ENCODE assay signal across 8 mouse cellular contexts in the genomic region with DNA sequence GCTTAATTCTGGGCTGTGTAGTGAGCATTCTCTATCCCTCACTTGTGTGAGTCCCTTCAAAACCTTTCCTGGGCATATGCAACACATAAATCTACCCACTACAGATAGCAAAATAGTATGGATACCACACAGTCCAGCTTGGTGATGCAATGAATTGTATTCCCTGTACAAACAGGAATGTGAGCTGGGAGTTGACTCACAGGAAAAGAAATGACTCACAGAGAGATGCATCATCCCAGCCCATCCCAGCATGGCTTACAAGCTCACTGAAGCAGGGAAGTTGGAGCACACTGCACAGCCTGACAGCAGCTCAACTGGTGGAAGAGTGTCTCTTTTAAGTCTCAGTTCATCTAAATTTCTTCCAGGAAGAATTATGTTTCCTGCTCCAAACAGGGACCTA.
A peak's percentile ranks its signal among the peaks of the same experiment; 100 is the strongest.
DNase-seq lines count a peak whose midpoint lies in the region; ATAC-seq and TF ChIP-seq lines count a peak whose summit lies in the region.
"Not testable (repeated sequence)": the region's sequence is repeated elsewhere in the genome, so short reads cannot be mapped to it uniquely, and the experiment has no call there.

No protein-coding gene starts in this region.

- DNase-seq in 416B (ENCODE audit: low read depth) = peak; percentile 4
- DNase-seq in adrenal gland, adult 8-10 months = peak; percentile 33
- DNase-seq in heart, postnatal 0 days (ENCODE audit: low spot score) = peak; percentile 39
- DNase-seq in kidney, postnatal 10 days = peak; percentile 6
- peak; percentile 7 for DNase-seq in left cerebral cortex, adult 11 months (ENCODE audit: low spot score)
- DNase-seq in lung, postnatal 0 days (ENCODE audit: low spot score) = peak; percentile 39

- TF ChIP-seq CTCF in heart, postnatal 0 days (IDR thresholded peaks at IDR 0.05; ENCODE audit: low read depth); lung, postnatal 0 days (IDR thresholded peaks at IDR 0.05): not testable (repeated sequence)

- not testable (repeated sequence) for H3K27ac ChIP-seq in heart, postnatal 0 days (ENCODE audit: low read depth); lung, postnatal 0 days (ENCODE audit: low read length)
- H3K27ac ChIP-seq in stomach, embryonic 15.5 days = peak overlapping the region; percentile 35; the same call in 1 of the 2 replicates

- not testable (repeated sequence) for H3K4me2 ChIP-seq in heart, postnatal 0 days (ENCODE audit: low read depth, low read length); lung, postnatal 0 days (replicated peaks; ENCODE audit: low read depth, low read length); stomach, embryonic 15.5 days

- H3K9ac ChIP-seq in heart, postnatal 0 days (replicated peaks; ENCODE audit: low read depth, low read length); lung, postnatal 0 days (replicated peaks; ENCODE audit: low read depth); stomach, embryonic 15.5 days: not testable (repeated sequence)

- TF ChIP-seq EP300 in heart, postnatal 0 days (IDR thresholded peaks at IDR 0.05; ENCODE audit: low read depth) = not testable (repeated sequence)
- TF ChIP-seq EP300 in lung, postnatal 0 days (IDR thresholded peaks at IDR 0.05) = 0 out of 2 replicates have a peak, but pooled peaks have one; percentile 18

- not testable (repeated sequence) for H3K36me3 ChIP-seq in heart, postnatal 0 days (replicated peaks; ENCODE audit: control insufficient read depth, insufficient read depth, low read length); lung, postnatal 0 days (ENCODE audit: insufficient read depth, low read length); stomach, embryonic 15.5 days

- H3K27me3 ChIP-seq in heart, postnatal 0 days (ENCODE audit: control insufficient read depth, insufficient read depth, low read length); lung, postnatal 0 days (replicated peaks; ENCODE audit: insufficient read depth, low read length); stomach, embryonic 15.5 days (replicated peaks): not testable (repeated sequence)

- not testable (repeated sequence) for H3K4me3 ChIP-seq in heart, postnatal 0 days (ENCODE audit: low read depth, low read length); lung, postnatal 0 days (ENCODE audit: low read depth, low read length); stomach, embryonic 15.5 days (replicated peaks)

- peak; percentile 95 for ATAC-seq in frontal cortex, adult (ENCODE audit: low TSS enrichment)
- peak; percentile 68 for ATAC-seq in heart, postnatal 0 days (ENCODE audit: insufficient read depth, low read depth)
- ATAC-seq in lung, postnatal 0 days = peak; percentile 80
- not testable (repeated sequence) for ATAC-seq in stomach, embryonic 15.5 days (ENCODE audit: insufficient read depth, low FRiP score, low read depth)

- H3K9me3 ChIP-seq in heart, postnatal 0 days (replicated peaks; ENCODE audit: control insufficient read depth, low read length); lung, postnatal 0 days (ENCODE audit: low read length); stomach, embryonic 15.5 days: not testable (repeated sequence)

- not testable (repeated sequence) for H3K4me1 ChIP-seq in heart, postnatal 0 days (ENCODE audit: control insufficient read depth, insufficient read depth); lung, postnatal 0 days (ENCODE audit: insufficient read depth, low read depth, low read length); stomach, embryonic 15.5 days
